Mouse (Mus musculus) c-Kit-positive CD71-negative TER-119-negative erythroid progenitor cells, embryonic 14.5 days (primary cell): ENCODE results near the gene Npas3.

ENCODE experiments used
- DNase-seq: peaks from one replicate; pipeline ENCODE4 v3.0.0-alpha.2; 2013; ENCODE audit warnings: low read depth

Gene Npas3

DNA sequence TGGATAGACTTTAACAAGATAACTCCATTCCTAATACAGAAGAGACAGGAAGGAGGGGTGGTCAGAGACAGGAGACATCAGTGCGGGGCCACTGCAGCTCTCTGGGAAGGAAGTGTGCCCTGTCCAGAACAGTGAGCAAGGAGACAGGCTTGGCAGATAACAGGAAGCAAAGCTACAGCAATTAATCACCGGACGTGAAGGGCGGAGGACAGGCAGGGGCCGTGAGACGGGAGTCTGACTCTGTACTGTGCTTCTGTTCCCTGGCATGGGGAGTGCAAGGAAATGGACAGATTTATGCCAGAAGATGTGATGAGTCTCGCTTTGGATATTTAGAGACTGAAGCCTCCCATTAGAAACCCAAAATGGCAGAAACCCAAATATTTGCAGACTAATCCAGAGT, 47.3 kb downstream of the Npas3 start:
- DNase-seq, result no peak

- DNase-seq, result no peak
Measured at GRCm38 (mm10) chr12:53297946-53298840, 49.7 kb downstream of the Npas3 start.

DNA sequence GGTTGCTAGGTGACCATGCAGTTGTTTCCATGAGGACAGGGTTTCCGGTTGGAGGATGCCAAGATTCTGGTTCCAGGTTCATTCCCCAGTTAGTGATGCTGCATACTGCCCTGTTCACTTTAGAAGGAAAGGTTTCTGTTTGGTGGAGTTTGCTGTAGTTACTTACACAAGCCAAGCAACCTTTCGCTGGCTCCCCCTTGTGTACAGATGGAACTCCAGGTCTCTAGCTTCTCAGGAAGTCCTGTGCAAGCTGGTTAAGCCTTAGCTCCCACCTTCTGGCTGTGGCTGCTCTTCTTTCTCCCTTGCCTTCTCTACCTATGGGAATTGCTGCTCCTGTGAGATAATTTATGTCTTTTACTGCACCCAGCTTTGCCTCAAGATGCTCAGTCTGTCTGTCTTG, 52.5 kb downstream of the Npas3 start:
- no peak for DNase-seq

- DNase-seq, result no peak
Measured at GRCm38 (mm10) chr12:53302129-53302528, 53.7 kb downstream of the Npas3 start.

DNA sequence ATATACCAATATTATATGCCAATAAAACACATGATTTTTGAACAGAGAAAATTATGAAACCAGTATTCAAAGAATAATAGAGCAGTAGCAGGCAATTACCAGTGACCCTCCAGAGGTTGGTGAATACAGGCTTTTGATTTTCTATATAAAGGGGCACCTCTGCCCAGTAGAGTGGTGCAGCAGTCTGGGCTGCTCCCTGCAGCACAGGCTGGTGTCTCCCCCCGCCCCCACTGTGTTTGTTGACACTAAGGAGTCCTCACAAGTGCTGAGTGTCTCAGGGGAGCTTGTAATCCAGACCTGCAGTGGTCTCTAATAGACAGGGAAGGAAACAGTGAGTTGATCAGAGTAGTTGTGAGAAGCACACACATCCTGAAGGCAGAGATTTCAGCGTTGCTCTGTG, 68.2 kb downstream of the Npas3 start:
- DNase-seq, result no peak

- DNase-seq, result no peak
Measured at GRCm38 (mm10) chr12:53317801-53318200, 69.3 kb downstream of the Npas3 start.

GRCm38 (mm10) chr12:53320526-53320925, 72.0 kb downstream of the Npas3 start:
- DNase-seq, result no peak

GRCm38 (mm10) chr12:53321018-53321417, 72.5 kb downstream of the Npas3 start:
- no peak for DNase-seq

DNA sequence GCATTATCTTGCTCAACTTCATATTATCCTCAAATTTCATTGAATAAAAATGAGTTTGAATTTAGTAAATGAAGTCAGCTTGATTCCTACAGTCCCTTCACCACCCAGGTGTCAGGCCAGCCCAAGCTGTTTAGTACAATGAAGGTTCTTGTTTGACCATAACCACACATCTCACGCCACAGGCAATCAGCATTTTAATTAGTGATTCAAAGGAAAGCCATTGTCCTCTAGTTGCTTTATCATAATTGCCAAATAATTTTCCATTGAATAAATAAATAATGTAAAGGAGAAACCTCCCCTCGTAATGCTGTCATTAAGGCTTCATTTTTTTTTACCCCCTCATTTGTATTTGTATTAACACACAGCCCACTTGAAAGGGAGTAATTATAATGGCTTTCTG, 73.5 kb downstream of the Npas3 start:
- DNase-seq, result no peak

DNA sequence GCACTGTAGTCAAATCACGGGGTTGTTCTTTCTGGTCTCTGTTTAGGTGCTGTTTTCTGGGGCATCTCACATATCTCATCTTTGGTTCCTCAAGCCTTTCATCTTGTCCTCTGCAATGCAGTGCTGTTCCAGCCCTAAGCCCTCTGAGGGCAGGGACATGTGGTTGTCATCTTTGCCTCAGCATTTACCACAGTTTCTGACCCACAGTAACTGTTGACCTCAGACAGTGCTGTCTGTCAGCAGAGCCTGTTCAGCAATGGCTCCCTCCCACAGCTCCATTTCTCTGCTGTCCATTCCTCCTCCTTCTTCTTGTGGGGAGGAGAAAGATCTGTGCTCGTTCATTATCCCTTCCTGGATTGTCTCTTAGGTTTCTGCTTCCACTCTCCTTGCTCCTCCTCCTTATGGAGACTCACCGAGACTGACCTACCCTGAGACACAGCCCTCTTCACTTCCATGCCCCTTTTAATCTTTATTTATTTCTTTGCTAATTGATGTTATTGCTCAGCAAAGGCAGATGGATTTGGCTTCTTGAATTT, 79.2 kb downstream of the Npas3 start:
- DNase-seq, result no peak

- DNase-seq, result no peak
Measured at GRCm38 (mm10) chr12:53328257-53328736, 79.8 kb downstream of the Npas3 start.

- DNase-seq, result no peak
Measured at GRCm38 (mm10) chr12:53330141-53330540, 81.7 kb downstream of the Npas3 start.

GRCm38 (mm10) chr12:53331391-53331790, 82.9 kb downstream of the Npas3 start:
- no peak for DNase-seq

GRCm38 (mm10) chr12:53331800-53332199, 83.3 kb downstream of the Npas3 start:
- no peak for DNase-seq

DNA sequence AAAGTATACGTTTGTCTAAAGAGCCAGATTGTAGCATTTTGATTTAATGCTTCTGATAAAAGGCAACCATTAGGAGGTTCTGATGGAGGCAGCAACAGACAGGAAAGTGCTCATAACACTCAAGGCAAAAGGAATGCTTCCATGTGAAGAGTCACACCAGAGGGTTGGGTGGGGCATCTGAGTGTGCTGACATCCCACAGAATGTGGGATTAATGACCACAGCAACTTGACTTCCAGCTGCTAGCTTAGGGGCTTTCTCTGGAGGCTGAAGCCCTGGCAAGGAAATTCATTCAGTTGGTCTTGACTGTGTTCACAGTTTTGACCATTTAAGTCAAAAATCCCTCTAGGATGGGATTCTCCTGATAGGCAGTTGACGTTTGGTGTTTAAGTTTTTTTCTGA, 84.8 kb downstream of the Npas3 start:
- no peak for DNase-seq

DNA sequence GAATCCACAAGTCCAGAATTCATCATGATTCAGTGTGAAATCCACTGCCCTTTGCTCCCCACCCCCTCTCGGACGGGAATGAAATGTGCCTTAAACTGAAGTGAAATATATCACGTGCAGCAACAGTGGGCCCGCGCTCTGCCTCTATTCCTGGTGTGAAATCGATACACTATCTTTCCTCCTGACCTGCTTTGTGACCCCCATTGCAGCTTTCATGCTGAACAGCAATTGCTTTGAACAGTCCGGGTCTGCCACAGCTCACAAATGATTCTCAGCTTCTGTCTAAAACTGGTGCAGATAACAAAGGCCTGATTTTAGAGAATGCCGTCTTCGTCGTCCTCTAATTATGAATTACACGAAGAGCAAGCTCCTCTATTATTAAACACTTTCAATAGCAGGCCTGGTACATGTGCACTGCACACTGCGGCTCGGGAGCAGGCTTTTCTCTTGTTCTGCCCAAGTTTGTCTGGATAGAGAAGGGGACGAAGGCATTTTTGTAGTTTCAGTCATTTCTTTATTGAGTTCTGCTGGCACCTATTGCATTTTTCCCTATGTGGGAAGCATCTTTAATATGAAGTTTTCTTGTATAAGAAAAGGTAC, 90.0 kb downstream of the Npas3 start:
- DNase-seq, result no peak

DNA sequence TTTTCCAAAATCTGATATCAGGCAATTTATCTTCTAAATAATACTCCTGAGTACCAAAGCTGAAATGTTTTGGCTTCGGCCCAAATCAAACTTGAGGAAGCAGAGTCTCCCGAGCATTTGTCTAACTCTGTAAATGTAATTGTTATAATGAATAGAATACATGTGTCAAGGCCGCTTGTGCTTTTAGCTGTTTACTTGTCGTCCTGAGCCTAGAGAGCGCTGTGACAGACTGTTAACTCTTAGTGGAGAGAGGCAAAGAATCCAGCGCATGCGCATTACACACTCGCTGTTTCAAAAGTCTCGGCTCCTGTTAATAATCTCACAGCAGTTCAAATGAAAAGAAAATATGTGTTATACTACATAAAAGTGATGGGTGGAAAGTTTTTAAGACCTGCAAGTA, 94.3 kb downstream of the Npas3 start:
- no peak for DNase-seq

GRCm38 (mm10) chr12:53351860-53352259, 103.4 kb downstream of the Npas3 start:
- no peak for DNase-seq

GRCm38 (mm10) chr12:53365751-53366150, 117.3 kb downstream of the Npas3 start:
- no peak for DNase-seq

DNA sequence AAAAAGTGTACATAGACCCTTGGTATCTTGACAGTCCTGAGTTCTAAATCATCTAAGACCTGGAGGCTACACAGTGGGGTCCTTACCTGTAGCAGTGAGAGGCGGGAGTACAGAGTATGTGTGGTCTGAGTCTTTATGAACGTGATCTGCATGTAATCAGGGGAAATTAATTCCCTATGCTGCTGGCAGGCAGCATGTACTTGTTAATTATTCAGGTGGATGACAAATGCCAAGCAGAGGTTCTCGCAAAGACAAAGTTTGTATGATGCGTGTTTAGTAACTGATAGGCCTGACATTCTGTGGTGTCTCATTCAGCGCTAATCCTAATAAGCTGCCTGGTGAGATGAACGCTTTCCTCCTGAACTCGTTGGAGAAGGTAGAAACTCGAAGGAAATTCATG, 136.4 kb downstream of the Npas3 start:
- DNase-seq, result no peak

DNA sequence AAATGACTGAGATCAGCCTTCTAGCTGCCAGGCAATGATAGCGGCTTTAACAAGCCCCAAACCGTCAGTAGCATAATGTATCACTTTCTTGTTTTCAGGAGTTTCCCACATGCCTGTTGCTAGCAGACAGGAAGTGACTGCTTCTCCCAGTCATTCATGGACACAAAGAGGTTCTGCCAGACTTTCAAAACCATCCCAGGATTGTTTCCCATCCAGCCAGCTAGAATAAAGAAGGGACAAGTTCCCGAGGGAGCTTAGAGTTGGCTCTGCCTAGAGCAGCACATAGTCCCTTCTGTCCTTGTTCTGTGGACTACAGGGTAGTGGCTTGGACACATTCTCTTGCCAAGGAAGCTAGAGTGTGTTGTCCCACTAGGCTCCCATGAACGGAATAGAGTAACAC, 157.4 kb downstream of the Npas3 start:
- DNase-seq, result no peak

DNA sequence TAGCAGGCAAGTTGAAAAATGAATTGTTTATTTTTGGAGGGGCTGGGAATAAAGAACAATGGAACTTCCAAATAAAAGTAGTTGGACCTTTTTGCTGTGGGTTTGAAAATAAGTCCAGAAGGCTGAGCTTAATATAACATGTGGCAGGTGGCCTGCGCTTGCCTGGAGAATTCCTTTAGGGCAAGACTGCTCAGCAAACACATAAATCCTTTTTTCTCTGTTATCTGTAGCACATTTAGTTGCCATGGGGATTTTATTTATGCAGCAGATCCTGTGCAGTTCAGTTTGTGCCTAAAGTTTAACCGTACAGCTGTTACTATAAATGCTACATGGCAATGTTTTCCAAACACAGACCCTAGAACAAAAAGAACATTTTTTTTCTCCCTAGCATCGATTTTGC, 159.3 kb downstream of the Npas3 start:
- DNase-seq, result no peak

GRCm38 (mm10) chr12:53409711-53410110, 161.2 kb downstream of the Npas3 start:
- DNase-seq, result no peak
